Mouse (Mus musculus) limb, embryonic 14.5 days (tissue): Measurements from ENCODE around the gene Amdhd2. TPM values are rescaled to one million over a fixed set of nuclear protein-coding genes. Genes with fewer than 3 reads are reported as not detected.

Source experiments
- ATAC-seq: fragments of 200-750 bp; cut with Nextera tagmentation; 2 replicates; pipeline ENCODE4 v1.8.0; 2017; ENCODE audit warnings: low read depth, moderate number of reproducible peaks, moderate TSS enrichment; ENCODE audit not compliant: low FRiP score
- DNase-seq: peaks from one replicate; pipeline ENCODE4 v3.0.0-alpha.2; 2015; ENCODE audit warnings: low spot score
- H3K27ac ChIP-seq: fragments of 300-500 bp; sonication (generic); replicated peaks from 2 replicates; pipeline ENCODE4 v1.5.1; 2014; ENCODE audit warnings: low read depth, mild to moderate bottlenecking, low read length, moderate library complexity, mixed read lengths
- H3K27me3 ChIP-seq: fragments of 300-500 bp; sonication (generic); 2 replicates; pipeline ENCODE4 v1.6.1; 2014; ENCODE audit warnings: low read length, mixed read lengths; ENCODE audit not compliant: control insufficient read depth, insufficient read depth
- H3K36me3 ChIP-seq: fragments of 300-500 bp; sonication (generic); 2 replicates; pipeline ENCODE4 v1.6.1; 2014; ENCODE audit warnings: mild to moderate bottlenecking, low read length, moderate library complexity, mixed read lengths; ENCODE audit not compliant: control insufficient read depth, insufficient read depth
- H3K4me1 ChIP-seq: fragments of 300-500 bp; sonication (generic); 2 replicates; pipeline ENCODE4 v1.6.1; 2014; ENCODE audit warnings: antibody characterized with exemption, low read length, mixed read lengths; ENCODE audit not compliant: control insufficient read depth, insufficient read depth
- H3K4me2 ChIP-seq: fragments of 300-500 bp; sonication (generic); replicated peaks from 2 replicates; pipeline ENCODE4 v1.6.1; 2014; ENCODE audit warnings: low read depth, mild to moderate bottlenecking, low read length, moderate library complexity; ENCODE audit not compliant: severe bottlenecking
- H3K4me3 ChIP-seq: fragments of 300-500 bp; sonication (generic); replicated peaks from 2 replicates; pipeline ENCODE4 v1.5.1; 2014; ENCODE audit warnings: low read length
- H3K9ac ChIP-seq: fragments of 300-500 bp; sonication (generic); 2 replicates; pipeline ENCODE4 v1.6.1; 2014; ENCODE audit warnings: mild to moderate bottlenecking, low read depth, low read length, moderate library complexity; ENCODE audit not compliant: severe bottlenecking
- H3K9me3 ChIP-seq: fragments of 300-500 bp; sonication (generic); 2 replicates; pipeline ENCODE4 v1.6.1; 2016; ENCODE audit warnings: low read length; ENCODE audit not compliant: control insufficient read depth
- POLR2A ChIP-seq: fragments of 200-500 bp; IDR thresholded peaks from 2 replicates; pipeline ENCODE4 v1.8.0; 2012; ENCODE audit warnings: inconsistent platforms, mild to moderate bottlenecking, moderate library complexity, borderline replicate concordance; ENCODE audit not compliant: insufficient read depth, insufficient read length; ENCODE audit errors: extremely low read depth
- WGBS: fragments of 180-500 bp; shearing (Covaris S2); extraction: QIAGEN DNeasy Blood & Tissue Kit; methylation state at CpG from one replicate; pipeline ENCODE4 v1.1.7; 2014; 5-methylcytosine and 5-hydroxymethylcytosine counted together
- polyA plus RNA-seq, 2 experiments: library from polyadenylated mRNA; depleted of rRNA in 1 of 2; stranded (reverse) in 1 of 2; unstranded in 1 of 2; fragments of >200 nt; fragmentation: Nextera tagmentation in 1 of 2; extraction: Ambion mirVana in 1 of 2; gene quantifications; 2 replicates each; pipeline versions ENCODE4 v1.2.1 to v1.2.3; 2012 to 2014

Amdhd2 gene
- polyA plus RNA-seq, 2 experiments, result 27.4 to 31.2 TPM

DNA sequence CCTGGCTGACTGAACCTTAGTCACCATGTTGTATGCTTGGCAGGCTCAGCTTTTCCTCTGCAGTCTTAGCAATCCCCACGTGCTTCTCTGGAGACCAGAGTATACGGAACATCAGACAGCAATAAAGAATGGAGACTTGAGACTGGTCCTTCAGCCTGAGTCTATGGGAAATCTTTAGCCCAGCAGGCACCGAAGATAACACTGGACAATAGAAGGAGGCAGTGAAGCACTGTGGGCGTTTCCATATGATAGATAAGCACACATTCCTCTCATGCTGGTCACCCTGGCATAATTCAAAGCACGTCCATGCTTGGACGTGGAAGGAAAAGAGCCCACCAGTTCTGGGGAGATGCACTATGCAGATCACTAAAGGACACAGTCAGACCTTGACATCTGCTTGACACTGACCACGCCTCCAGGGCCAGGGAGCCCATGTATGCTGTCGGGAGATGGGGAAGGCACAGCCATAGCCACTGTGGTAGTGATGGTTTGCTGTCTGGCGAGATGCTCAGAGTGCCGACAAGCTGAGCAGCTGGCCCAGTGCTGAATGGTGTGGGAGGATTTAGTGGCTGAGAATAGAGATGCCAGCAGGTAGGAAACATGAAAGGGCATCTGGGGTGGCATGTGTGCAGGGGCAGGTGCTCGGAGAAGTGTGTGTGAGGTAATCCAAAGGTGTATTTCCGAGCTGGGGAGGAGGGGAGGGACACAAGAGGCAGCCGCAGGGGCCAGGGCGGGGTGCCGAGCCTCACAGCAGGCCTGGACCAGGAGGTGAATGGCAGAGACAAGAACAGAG, 33.7 kb upstream of the Amdhd2 start:
- WGBS, result 71% methylated on average over 15 of the region's 15 CpGs
- no peak overlapping the region for H3K4me3 ChIP-seq
- no peaks in the 10 kb centered on the region for H3K9me3 ChIP-seq
- no peak overlapping the region for H3K4me2 ChIP-seq
- H3K27ac ChIP-seq, result no peak overlapping the region
- no peak for TF ChIP-seq POLR2A
- H3K36me3 ChIP-seq, result no peaks in the 10 kb centered on the region
- H3K27me3 ChIP-seq, result no peaks in the 10 kb centered on the region
- ATAC-seq, result no peak
- no peak for DNase-seq
- no peak overlapping the region for H3K9ac ChIP-seq
- no peaks in the 10 kb centered on the region for H3K4me1 ChIP-seq

DNA sequence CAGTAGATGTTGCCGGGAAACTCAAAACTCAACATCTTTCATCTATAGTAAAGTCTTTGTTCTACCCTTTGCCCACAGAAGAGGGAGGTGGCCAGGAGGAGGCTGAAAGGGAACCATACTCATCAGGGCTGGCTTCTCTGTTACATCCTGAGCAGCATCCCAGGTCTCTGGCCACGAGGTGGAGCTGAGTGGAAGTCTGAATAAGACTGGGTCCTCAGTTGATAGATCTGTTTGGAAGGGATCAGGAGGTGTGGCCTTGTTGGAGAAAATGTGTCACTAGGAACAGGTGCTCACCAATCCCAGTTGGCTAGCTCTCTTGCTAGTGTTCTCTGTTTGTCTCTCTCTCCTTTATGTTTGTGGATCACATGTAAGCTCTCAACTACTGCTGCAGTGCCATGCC, 31.8 kb upstream of the Amdhd2 start:
- H3K4me1 ChIP-seq, result no peaks in the 10 kb centered on the region
- H3K4me2 ChIP-seq, result no peak overlapping the region
- DNase-seq, result no peak
- 71% methylated on average over 2 of the region's 2 CpGs for WGBS
- H3K27ac ChIP-seq, result no peak overlapping the region
- ATAC-seq, result no peak
- H3K4me3 ChIP-seq, result no peak overlapping the region
- TF ChIP-seq POLR2A, result no peak
- no peaks in the 10 kb centered on the region for H3K27me3 ChIP-seq
- no peaks in the 10 kb centered on the region for H3K36me3 ChIP-seq
- H3K9ac ChIP-seq, result no peak overlapping the region
- no peaks in the 10 kb centered on the region for H3K9me3 ChIP-seq

DNA sequence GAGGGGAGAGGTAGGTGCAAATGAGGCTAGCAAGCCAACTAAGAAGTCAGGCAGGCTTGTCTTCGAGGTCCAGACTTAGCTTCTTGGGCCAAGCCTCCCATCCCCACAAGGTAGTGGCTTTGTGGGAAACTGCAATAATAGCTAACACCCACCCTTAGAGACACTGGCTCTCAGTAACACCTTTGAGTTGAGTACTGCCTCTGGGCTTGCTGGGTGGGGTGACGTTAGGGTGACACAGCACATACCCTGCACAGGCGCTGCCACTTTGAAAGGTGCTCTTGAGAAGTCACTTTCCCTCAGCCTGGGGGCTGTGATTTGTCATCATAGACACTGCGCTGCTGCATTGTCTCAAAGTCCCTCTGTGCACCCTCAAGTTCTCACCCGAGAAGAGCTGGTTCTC, 30.2 kb upstream of the Amdhd2 start:
- Histone ChIP-seq H3K4me3 (no peak overlapping the region), H3K27ac (no peak overlapping the region), H3K27me3 (no peaks in the 10 kb centered on the region), H3K36me3 (0 out of 2 replicates have a peak, but pooled peaks cover 3% of the 10 kb centered on the region), H3K4me2 (no peak overlapping the region), H3K4me1 (no peaks in the 10 kb centered on the region), H3K9me3 (no peaks in the 10 kb centered on the region), H3K9ac (no peak overlapping the region)
- DNase-seq (no peak), ATAC-seq (no peak)
- WGBS, result 65% methylated on average over 5 of the region's 5 CpGs
- TF ChIP-seq POLR2A, result no peak

DNA sequence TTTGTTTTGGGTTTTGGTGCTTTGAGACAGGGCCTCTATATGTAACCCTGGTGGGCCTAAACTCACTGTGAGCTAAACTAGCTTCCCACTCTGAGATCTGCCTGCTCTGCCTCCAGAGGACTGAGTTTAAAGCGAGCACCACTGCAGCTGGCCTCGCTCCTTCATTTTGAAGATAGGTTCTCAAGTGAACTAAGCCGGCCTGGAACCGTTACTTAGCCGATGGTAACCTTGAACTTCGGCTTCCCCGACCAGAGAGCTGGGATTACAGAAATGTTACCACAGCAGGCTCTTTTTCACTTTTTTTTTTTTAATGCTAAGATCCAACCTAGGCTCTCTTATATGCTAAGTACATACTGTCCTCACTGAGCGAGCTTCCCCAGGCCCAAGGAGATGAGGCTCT, 29.7 kb upstream of the Amdhd2 start:
- no peak overlapping the region for H3K27ac ChIP-seq
- H3K9me3 ChIP-seq, result no peaks in the 10 kb centered on the region
- H3K9ac ChIP-seq, result no peak overlapping the region
- ATAC-seq (no peak), DNase-seq (no peak)
- H3K36me3 ChIP-seq, result 0 out of 2 replicates have a peak, but pooled peaks cover 5% of the 10 kb centered on the region
- H3K4me2 ChIP-seq, result no peak overlapping the region
- H3K27me3 ChIP-seq, result no peaks in the 10 kb centered on the region
- H3K4me1 ChIP-seq, result no peaks in the 10 kb centered on the region
- no peak for TF ChIP-seq POLR2A
- WGBS, result 79% methylated on average over 8 of the region's 8 CpGs
- no peak overlapping the region for H3K4me3 ChIP-seq

DNA sequence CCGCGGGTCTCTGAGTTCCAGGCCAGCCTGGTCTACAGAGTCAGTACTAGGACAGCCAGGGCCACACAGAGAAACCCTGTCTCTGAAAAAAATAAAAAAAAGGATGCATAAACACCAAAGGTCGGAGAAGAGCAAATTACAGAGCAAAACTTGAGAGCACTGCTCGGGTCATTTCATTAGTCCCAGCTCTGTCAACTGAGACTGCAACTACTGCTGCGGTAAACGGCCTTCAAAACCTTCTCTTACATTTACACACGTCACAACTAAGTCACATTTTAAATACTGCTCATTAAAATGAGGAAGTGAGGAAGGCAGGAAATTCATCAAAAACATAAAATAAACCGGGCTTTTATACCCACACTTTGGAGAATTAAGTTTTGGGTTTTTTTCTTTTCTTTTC, 29.3 kb upstream of the Amdhd2 start:
- Histone ChIP-seq H3K4me2 (no peak overlapping the region), H3K27me3 (no peaks in the 10 kb centered on the region), H3K27ac (no peak overlapping the region), H3K4me1 (no peaks in the 10 kb centered on the region), H3K9ac (no peak overlapping the region), H3K4me3 (no peak overlapping the region), H3K9me3 (no peaks in the 10 kb centered on the region), H3K36me3 (0 out of 2 replicates have a peak, but pooled peaks cover 9% of the 10 kb centered on the region)
- ATAC-seq (no peak), DNase-seq (no peak)
- TF ChIP-seq POLR2A, result no peak
- 61% methylated on average over 8 of the region's 8 CpGs for WGBS

DNA sequence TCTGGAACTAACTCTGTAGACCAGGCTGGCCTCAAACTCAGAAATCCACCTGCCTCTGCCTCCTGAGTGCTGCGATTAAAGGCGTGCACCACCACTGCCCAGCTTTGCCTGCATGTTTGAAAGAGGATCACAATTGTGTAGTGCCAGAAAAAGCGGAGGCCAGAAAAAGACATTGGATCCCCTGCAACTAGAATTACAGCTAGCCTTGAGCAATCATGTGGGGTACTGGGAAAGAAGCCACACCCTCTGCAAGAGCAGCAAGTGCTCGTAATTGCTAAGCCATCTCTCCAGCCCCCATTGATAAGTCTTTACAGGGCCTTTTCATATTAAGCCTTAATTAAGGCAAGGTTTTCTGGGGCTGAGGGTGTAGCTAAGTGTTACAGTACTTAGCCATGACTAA, 27.9 kb upstream of the Amdhd2 start:
- H3K27ac ChIP-seq, result no peak overlapping the region
- H3K9me3 ChIP-seq, result no peaks in the 10 kb centered on the region
- no peak for DNase-seq
- H3K4me2 ChIP-seq, result no peak overlapping the region
- H3K27me3 ChIP-seq, result no peaks in the 10 kb centered on the region
- H3K4me1 ChIP-seq, result no peaks in the 10 kb centered on the region
- no peak overlapping the region for H3K9ac ChIP-seq
- no peak for TF ChIP-seq POLR2A
- 0 out of 2 replicates have a peak, but pooled peaks cover 10% of the 10 kb centered on the region for H3K36me3 ChIP-seq
- no peak for ATAC-seq
- 64% methylated on average over 4 of the region's 4 CpGs for WGBS
- no peak overlapping the region for H3K4me3 ChIP-seq
